Mouse (Mus musculus): ENCODE results near the gene Edem2. TPM values are rescaled to one million over a fixed set of nuclear protein-coding genes. Genes with fewer than 3 reads are reported as not detected.

Gene Edem2
- total RNA-seq, 1 experiment from 2014 or later, result 32.8 TPM

DNA sequence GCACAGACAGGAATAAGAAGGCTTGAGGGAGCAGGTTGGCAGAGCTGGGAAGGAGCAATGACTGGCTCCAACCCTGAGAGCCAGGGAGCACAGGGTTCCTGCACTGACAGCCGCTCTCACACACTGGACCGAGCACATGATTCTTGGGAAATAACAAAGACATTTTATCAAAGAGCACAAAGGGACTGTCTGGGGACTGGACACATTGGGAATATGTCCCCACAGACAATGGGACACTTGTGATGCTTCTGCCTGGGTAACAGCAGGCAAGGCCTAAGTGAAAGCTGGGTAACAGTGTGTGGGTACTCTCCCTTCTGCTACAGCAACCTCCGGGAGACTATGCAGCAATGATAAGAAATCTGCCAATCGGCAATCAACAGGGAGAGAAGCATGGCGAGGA is 66.9 kb downstream of the Edem2 start:
- ATAC-seq (ENCODE audit: extremely low read depth, insufficient number of reproducible peaks, low FRiP score, poor library complexity, severe bottlenecking), result no peak

DNA sequence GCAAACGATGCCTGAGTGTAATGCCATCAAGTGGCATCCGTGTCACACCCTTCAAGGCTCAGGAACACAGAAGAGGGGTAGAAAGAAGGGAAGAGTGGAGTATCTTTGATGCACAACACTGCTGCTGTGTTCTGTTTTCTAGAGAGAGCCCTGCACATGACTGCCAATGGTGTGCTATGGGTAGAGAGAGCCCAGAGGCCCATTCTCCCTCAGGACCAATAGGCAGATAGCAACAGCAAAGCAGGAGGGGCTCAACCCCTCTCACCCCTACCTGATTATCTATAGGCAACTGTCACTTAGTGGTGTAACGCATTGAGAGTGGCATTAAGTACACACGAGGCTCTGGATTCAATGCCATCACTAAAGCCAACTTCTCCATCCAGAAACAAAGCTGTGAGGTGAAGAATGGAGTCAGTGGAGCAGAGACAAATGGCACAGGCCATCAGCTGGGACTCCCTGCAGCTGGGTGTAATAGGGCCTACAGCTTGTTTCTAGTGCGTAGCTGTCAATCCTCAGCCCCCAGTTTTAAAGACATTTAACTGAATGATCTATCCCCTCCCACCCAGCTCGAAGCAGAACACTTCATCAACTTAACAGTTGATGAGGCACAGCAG is 73.4 kb downstream of the Edem2 start:
- no peak for ATAC-seq (ENCODE audit: extremely low read depth, insufficient number of reproducible peaks, low FRiP score, poor library complexity, severe bottlenecking)

GRCm38 (mm10) chr2:155652618-155653017 is 76.7 kb downstream of the Edem2 start:
- ATAC-seq (ENCODE audit: extremely low read depth, insufficient number of reproducible peaks, low FRiP score, poor library complexity, severe bottlenecking), result no peak

Other genes starting within 250 kb of the Edem2 start
- 24.4 and 25.8 TPM in 2 replicates for gene Acss2, start 211.5 kb downstream of the Edem2 start, total RNA-seq (2017)
- not detected in 2 replicates for gene Ggt7, start 211.2 kb downstream of the Edem2 start, total RNA-seq (2017)
- gene Gss, start 136.7 kb downstream of the Edem2 start, total RNA-seq (2017), result 10.9 and 13.5 TPM in 2 replicates
- gene Myh7b, start 118.3 kb downstream of the Edem2 start, total RNA-seq (2017), result not detected in 2 replicates
- gene Trpc4ap, start 37.1 kb downstream of the Edem2 start, total RNA-seq (2017), result 163 and 181 TPM in 2 replicates
- not detected in 2 replicates for gene Gm17581, start 6.4 kb upstream of the Edem2 start, total RNA-seq (2017)
- gene Procr, start 21.6 kb upstream of the Edem2 start, total RNA-seq (2017), result not detected in 2 replicates
- gene Mmp24, start 45.9 kb upstream of the Edem2 start, total RNA-seq (2017), result not detected in 2 replicates
- gene BC029722, start 90.0 kb upstream of the Edem2 start, total RNA-seq (2017), result 12.4 and 12.7 TPM in 2 replicates
- 48.3 and 56.8 TPM in 2 replicates for gene Eif6, start 97.5 kb upstream of the Edem2 start, total RNA-seq (2017)
- gene Fam83c, start 105.4 kb upstream of the Edem2 start, total RNA-seq (2017), result not detected in 2 replicates
- 20.6 and 23.1 TPM in 2 replicates for gene Uqcc1, start 200.8 kb upstream of the Edem2 start, total RNA-seq (2017)
- gene Gm15557, start 211.3 kb upstream of the Edem2 start, total RNA-seq (2017), result not detected in 2 replicates
- not detected in 2 replicates for gene Gdf5, start 215.9 kb upstream of the Edem2 start, total RNA-seq (2017)
- gene Cep250, start 227.0 kb upstream of the Edem2 start, total RNA-seq (2017), result 66.2 and 69.1 TPM in 2 replicates